Mouse (Mus musculus) neural tube, embryonic 13.5 days (tissue): ENCODE results near the gene Usp36. TPM values are rescaled to one million over a fixed set of nuclear protein-coding genes. Genes with fewer than 3 reads are reported as not detected.

Experiments used
- ATAC-seq: fragments of 200-750 bp; cut with Nextera tagmentation; 2 replicates; pipeline ENCODE4 v1.8.0; 2017; ENCODE audit warnings: low read depth, mild to moderate bottlenecking, moderate TSS enrichment, moderate library complexity
- H3K27ac ChIP-seq: fragments of 300-500 bp; sonication (generic); replicated peaks from 2 replicates; pipeline ENCODE4 v1.5.1; 2015; ENCODE audit warnings: moderate library complexity, mild to moderate bottlenecking, inconsistent platforms
- H3K27me3 ChIP-seq: fragments of 300-500 bp; sonication (generic); 2 replicates; pipeline ENCODE4 v1.6.1; 2015; ENCODE audit warnings: mild to moderate bottlenecking, inconsistent platforms
- H3K36me3 ChIP-seq: fragments of 300-500 bp; sonication (generic); 2 replicates; pipeline ENCODE4 v1.6.1; 2015; ENCODE audit warnings: mild to moderate bottlenecking, inconsistent platforms
- H3K4me1 ChIP-seq: fragments of 300-500 bp; sonication (generic); replicated peaks from 2 replicates; pipeline ENCODE4 v1.6.1; 2015; ENCODE audit warnings: inconsistent platforms
- H3K4me2 ChIP-seq: fragments of 300-500 bp; sonication (generic); 2 replicates; pipeline ENCODE4 v1.6.1; 2015; ENCODE audit warnings: inconsistent platforms, mild to moderate bottlenecking, moderate library complexity
- H3K4me3 ChIP-seq: fragments of 300-500 bp; sonication (generic); 2 replicates; pipeline ENCODE4 v1.5.1; 2015; ENCODE audit warnings: mild to moderate bottlenecking, inconsistent platforms
- H3K9ac ChIP-seq: fragments of 300-500 bp; sonication (generic); 2 replicates; pipeline ENCODE4 v1.6.1; 2015; ENCODE audit warnings: moderate library complexity, mild to moderate bottlenecking, inconsistent platforms
- H3K9me3 ChIP-seq: fragments of 300-500 bp; sonication (generic); 2 replicates; pipeline ENCODE4 v1.6.1; 2016; ENCODE audit warnings: inconsistent platforms
- WGBS: fragments of 180-500 bp; shearing (Covaris S2); methylation state at CpG from one replicate; pipeline ENCODE4 v1.1.7; 2015; 5-methylcytosine and 5-hydroxymethylcytosine counted together
- polyA plus RNA-seq: library from polyadenylated mRNA; unstranded; fragments of >200 nt; fragmentation: Nextera tagmentation; extraction: Ambion mirVana; gene quantifications from 2 replicates; pipeline ENCODE4 v1.2.1, GENCODE M21; 2015

Gene Usp36
- polyA plus RNA-seq, 1 experiment from 2014 or later, result 15.6 TPM

DNA sequence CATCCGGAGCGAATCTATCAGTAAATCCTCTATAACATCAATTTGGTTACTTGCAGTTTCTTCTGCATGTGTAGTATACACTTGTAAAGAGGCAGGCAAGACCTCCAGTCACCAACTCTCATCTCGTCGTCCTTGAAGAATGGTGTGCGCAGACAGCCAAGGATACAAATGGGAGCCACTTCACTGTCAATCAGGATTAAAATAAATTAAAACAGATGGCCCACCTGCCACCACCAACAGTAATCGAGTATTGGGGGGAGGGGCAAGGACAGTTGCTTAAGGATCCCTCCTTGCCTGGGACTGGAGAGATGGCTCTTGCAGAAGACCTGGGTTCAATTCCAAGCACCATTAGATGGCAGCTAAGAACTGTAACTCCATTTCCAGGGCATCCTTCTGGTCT, 2.6 kb upstream of the Usp36 start:
- no peak overlapping the region for H3K4me2 ChIP-seq
- no peaks in the 10 kb centered on the region for H3K27me3 ChIP-seq
- WGBS, result 78% methylated on average over 6 of the region's 6 CpGs
- no peak for ATAC-seq
- H3K9ac ChIP-seq, result no peak overlapping the region
- H3K27ac ChIP-seq, result no peak overlapping the region
- no peak overlapping the region for H3K4me3 ChIP-seq
- H3K9me3 ChIP-seq, result no peaks in the 10 kb centered on the region
- H3K4me1 ChIP-seq, result peaks cover 21% of the 10 kb centered on the region
- 0 out of 2 replicates have a peak, but pooled peaks cover 2% of the 10 kb centered on the region for H3K36me3 ChIP-seq

- peak; percentile 28 for ATAC-seq
- peak overlapping the region; percentile 66 for H3K4me3 ChIP-seq
- under 1% methylated on average over 22 of the region's 22 CpGs for WGBS
- peak overlapping the region; percentile 86 for H3K9ac ChIP-seq
- H3K4me2 ChIP-seq, result peak overlapping the region; percentile 83
- no peaks in the 10 kb centered on the region for H3K27me3 ChIP-seq
- H3K9me3 ChIP-seq, result no peaks in the 10 kb centered on the region
- peaks cover 21% of the 10 kb centered on the region for H3K4me1 ChIP-seq
- peak overlapping the region; percentile 75 for H3K27ac ChIP-seq
- peaks cover 33% of the 10 kb centered on the region for H3K36me3 ChIP-seq
These were observed 482 bp downstream of the Usp36 start for GRCm38 (mm10) chr11:118289562-118289961.

- peak overlapping the region; percentile 75 for H3K27ac ChIP-seq
- 2% methylated on average over 16 of the region's 16 CpGs for WGBS
- peak overlapping the region; percentile 86 for H3K9ac ChIP-seq
- no peak for ATAC-seq
- H3K9me3 ChIP-seq, result no peaks in the 10 kb centered on the region
- peaks cover 37% of the 10 kb centered on the region for H3K36me3 ChIP-seq
- peak overlapping the region; percentile 66 for H3K4me3 ChIP-seq
- peak overlapping the region; percentile 83 for H3K4me2 ChIP-seq
- no peaks in the 10 kb centered on the region for H3K27me3 ChIP-seq
- peaks cover 21% of the 10 kb centered on the region for H3K4me1 ChIP-seq
These were observed 970 bp downstream of the Usp36 start for GRCm38 (mm10) chr11:118289037-118289511.

- Histone ChIP-seq H3K4me1 (peaks cover 21% of the 10 kb centered on the region), H3K4me2 (no peak overlapping the region), H3K9me3 (no peaks in the 10 kb centered on the region), H3K36me3 (peaks cover 52% of the 10 kb centered on the region), H3K27ac (no peak overlapping the region), H3K9ac (0 out of 2 replicates have a peak overlapping the region, but pooled peaks have one; percentile 22), H3K27me3 (no peaks in the 10 kb centered on the region), H3K4me3 (no peak overlapping the region)
- 96% methylated on average over 9 of the region's 9 CpGs for WGBS
- no peak for ATAC-seq
These were observed 2.5 kb downstream of the Usp36 start for GRCm38 (mm10) chr11:118287573-118287972.

DNA sequence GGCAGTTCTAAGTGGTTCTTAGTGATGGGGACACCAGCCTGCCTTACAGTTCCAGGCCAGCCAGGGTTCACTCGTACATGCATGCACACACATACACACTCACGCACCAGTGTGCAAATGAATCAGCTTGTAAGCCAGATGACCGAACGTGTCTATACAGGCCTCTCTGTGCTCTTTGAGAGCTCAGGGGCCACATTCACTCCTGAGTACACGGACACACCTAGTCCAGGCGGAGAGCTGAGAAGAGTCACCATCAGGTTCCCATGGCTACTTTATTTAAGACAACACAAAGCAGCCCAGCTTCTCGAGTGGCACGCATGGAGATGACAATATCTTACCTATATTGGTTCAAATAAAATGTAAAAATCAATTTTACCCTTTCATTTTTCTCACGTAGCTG, 3.6 kb downstream of the Usp36 start:
- Histone ChIP-seq H3K4me2 (no peak overlapping the region), H3K27me3 (no peaks in the 10 kb centered on the region), H3K4me1 (peaks cover 21% of the 10 kb centered on the region), H3K9me3 (no peaks in the 10 kb centered on the region), H3K27ac (no peak overlapping the region), H3K4me3 (no peak overlapping the region), H3K36me3 (peaks cover 64% of the 10 kb centered on the region), H3K9ac (no peak overlapping the region)
- ATAC-seq, result no peak
- WGBS, result 96% methylated on average over 9 of the region's 9 CpGs

- Histone ChIP-seq H3K27ac (no peak overlapping the region), H3K36me3 (peaks cover 70% of the 10 kb centered on the region), H3K4me2 (no peak overlapping the region), H3K9ac (no peak overlapping the region), H3K27me3 (no peaks in the 10 kb centered on the region), H3K4me3 (no peak overlapping the region), H3K9me3 (no peaks in the 10 kb centered on the region), H3K4me1 (peaks cover 14% of the 10 kb centered on the region)
- WGBS, result 94% methylated on average over 13 of the region's 13 CpGs
- ATAC-seq, result no peak
These were observed 4.3 kb downstream of the Usp36 start for GRCm38 (mm10) chr11:118285791-118286190.

GRCm38 (mm10) chr11:118280218-118280617, 9.8 kb downstream of the Usp36 start:
- Histone ChIP-seq H3K4me1 (no peaks in the 10 kb centered on the region), H3K9me3 (no peaks in the 10 kb centered on the region), H3K27ac (no peak overlapping the region), H3K4me2 (no peak overlapping the region), H3K36me3 (peaks cover 100% of the 10 kb centered on the region), H3K9ac (no peak overlapping the region), H3K27me3 (no peaks in the 10 kb centered on the region), H3K4me3 (no peak overlapping the region)
- no peak for ATAC-seq
- WGBS, result 93% methylated on average over 3 of the region's 3 CpGs

GRCm38 (mm10) chr11:118276328-118276727, 13.7 kb downstream of the Usp36 start:
- H3K4me3 ChIP-seq, result no peak overlapping the region
- H3K27me3 ChIP-seq, result no peaks in the 10 kb centered on the region
- ATAC-seq, result no peak
- WGBS, result 86% methylated on average over 7 of the region's 7 CpGs
- peaks cover 100% of the 10 kb centered on the region for H3K36me3 ChIP-seq
- no peaks in the 10 kb centered on the region for H3K9me3 ChIP-seq
- no peaks in the 10 kb centered on the region for H3K4me1 ChIP-seq
- no peak overlapping the region for H3K9ac ChIP-seq
- H3K27ac ChIP-seq, result no peak overlapping the region
- H3K4me2 ChIP-seq, result no peak overlapping the region

- no peaks in the 10 kb centered on the region for H3K27me3 ChIP-seq
- H3K27ac ChIP-seq, result no peak overlapping the region
- no peak overlapping the region for H3K4me2 ChIP-seq
- H3K36me3 ChIP-seq, result peaks cover 98% of the 10 kb centered on the region
- WGBS, result 96% methylated on average over 9 of the region's 9 CpGs
- H3K9me3 ChIP-seq, result no peaks in the 10 kb centered on the region
- no peak for ATAC-seq
- H3K9ac ChIP-seq, result no peak overlapping the region
- no peaks in the 10 kb centered on the region for H3K4me1 ChIP-seq
- no peak overlapping the region for H3K4me3 ChIP-seq
These were observed 15.0 kb downstream of the Usp36 start for GRCm38 (mm10) chr11:118275092-118275491.

GRCm38 (mm10) chr11:118269827-118270226, 20.2 kb downstream of the Usp36 start:
- no peak overlapping the region for H3K9ac ChIP-seq
- ATAC-seq, result no peak
- H3K4me1 ChIP-seq, result no peaks in the 10 kb centered on the region
- no peaks in the 10 kb centered on the region for H3K27me3 ChIP-seq
- no peak overlapping the region for H3K4me2 ChIP-seq
- H3K4me3 ChIP-seq, result no peak overlapping the region
- H3K36me3 ChIP-seq, result peaks cover 98% of the 10 kb centered on the region
- H3K27ac ChIP-seq, result no peak overlapping the region
- no peaks in the 10 kb centered on the region for H3K9me3 ChIP-seq
- 92% methylated on average over 3 of the region's 3 CpGs for WGBS

DNA sequence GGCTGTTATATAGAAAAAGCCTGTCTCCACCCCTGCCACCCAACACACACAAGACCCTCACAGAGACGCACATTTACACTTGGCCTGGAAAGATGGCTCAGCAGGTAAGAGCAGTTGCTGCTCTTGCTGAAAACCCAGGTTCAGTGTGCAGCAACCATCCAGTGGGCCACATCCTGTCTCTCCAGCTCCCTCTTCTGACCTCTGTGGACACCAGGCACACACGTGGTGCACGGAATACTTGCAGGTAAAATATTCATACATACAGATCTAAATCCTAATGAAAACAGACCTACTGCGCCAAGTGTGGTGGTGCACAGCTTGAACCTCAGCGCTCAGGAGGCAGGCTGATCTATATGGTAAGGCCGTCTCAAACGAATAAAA, 23.4 kb downstream of the Usp36 start:
- no peak overlapping the region for H3K4me3 ChIP-seq
- no peaks in the 10 kb centered on the region for H3K9me3 ChIP-seq
- whole genome bisulfite sequencing, result 95% methylated on average over 7 of the region's 7 CpGs

DNA sequence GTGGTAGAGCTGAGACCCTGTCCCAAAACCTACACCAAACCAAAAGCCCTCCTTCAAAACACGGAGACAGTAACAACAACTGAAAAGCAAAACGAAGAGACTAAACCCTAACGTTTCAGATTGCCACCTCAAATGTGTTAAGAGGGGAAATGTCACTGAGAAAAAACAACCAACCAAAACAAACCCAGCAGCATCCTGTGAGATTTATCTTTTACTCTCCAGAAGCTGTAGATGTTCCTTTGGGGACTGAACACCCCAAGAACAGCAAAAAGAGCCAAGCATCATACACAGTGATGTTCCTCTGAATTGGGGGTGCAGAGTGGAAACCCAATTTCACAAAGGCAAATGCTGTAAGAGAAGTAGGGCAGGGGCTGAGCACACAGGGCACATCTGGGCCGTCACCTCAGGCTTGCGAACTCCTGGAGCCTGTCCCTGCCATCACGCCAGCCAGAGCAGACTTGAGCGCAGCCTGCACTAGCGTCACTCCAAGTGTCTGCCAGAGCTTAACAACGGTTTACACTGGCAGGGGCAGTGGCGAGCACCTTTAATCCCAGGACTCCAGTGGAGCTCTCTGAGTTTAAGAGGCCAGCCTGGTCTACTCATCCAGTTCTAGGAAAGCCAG, 23.9 kb downstream of the Usp36 start:
- Histone ChIP-seq H3K4me2 (no peak overlapping the region), H3K27ac (no peak overlapping the region), H3K36me3 (peaks cover 98% of the 10 kb centered on the region), H3K27me3 (no peaks in the 10 kb centered on the region), H3K9ac (no peak overlapping the region), H3K9me3 (no peaks in the 10 kb centered on the region), H3K4me1 (no peaks in the 10 kb centered on the region), H3K4me3 (no peak overlapping the region)
- 91% methylated on average over 10 of the region's 10 CpGs for WGBS
- ATAC-seq, result no peak

More for the DNA sequence above, 23.4 kb downstream of the Usp36 start:
- Histone ChIP-seq H3K4me1 (no peaks in the 10 kb centered on the region), H3K4me2 (no peak overlapping the region), H3K27me3 (no peaks in the 10 kb centered on the region), H3K36me3 (peaks cover 98% of the 10 kb centered on the region), H3K9ac (no peak overlapping the region), H3K27ac (no peak overlapping the region)
- no peak for ATAC-seq

DNA sequence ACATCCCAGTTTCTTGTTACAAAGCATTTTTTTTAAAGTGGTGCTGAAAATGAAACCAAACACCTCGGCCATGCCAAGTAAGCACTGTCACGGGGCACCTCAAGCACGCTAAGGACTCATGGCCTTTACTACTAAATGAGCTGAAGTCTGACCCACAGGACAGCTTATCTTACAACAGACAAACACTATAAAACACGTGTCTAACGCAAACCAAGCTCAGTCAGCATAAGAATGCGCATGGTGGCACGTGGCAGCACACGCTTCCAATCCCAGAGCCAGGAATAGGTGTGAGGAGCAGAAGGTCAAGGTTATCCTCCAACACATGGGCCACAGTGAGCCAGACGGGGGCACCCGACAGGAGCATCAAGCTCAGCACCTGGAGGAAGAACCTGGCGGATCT, 24.4 kb downstream of the Usp36 start:
- H3K27ac ChIP-seq, result no peak overlapping the region

More for the DNA sequence above, 24.4 kb downstream of the Usp36 start:
- Histone ChIP-seq H3K4me3 (no peak overlapping the region), H3K4me2 (no peak overlapping the region), H3K9me3 (no peaks in the 10 kb centered on the region), H3K36me3 (peaks cover 99% of the 10 kb centered on the region), H3K9ac (no peak overlapping the region), H3K27me3 (no peaks in the 10 kb centered on the region), H3K4me1 (no peaks in the 10 kb centered on the region)
- WGBS, result 94% methylated on average over 11 of the region's 11 CpGs
- ATAC-seq, result no peak
